Mouse (Mus musculus) bone marrow macrophage, adult 2 months (primary cell): ENCODE data around the gene Kdm5a. TPM values are rescaled to one million over a fixed set of nuclear protein-coding genes. Genes with fewer than 3 reads are reported as not detected.

Source experiments
- H3K27ac ChIP-seq: 2 replicates; pipeline ENCODE4 v1.5.1; 2012; ENCODE audit warnings: low read depth, low read length; ENCODE audit not compliant: insufficient read depth
- H3K4me1 ChIP-seq: 2 replicates; pipeline ENCODE4 v1.6.1; 2012; ENCODE audit warnings: low read length; ENCODE audit not compliant: control insufficient read depth, insufficient read depth
- H3K4me3 ChIP-seq: 2 replicates; pipeline ENCODE4 v1.5.1; 2012; ENCODE audit warnings: mild to moderate bottlenecking, low read length, moderate library complexity; ENCODE audit not compliant: insufficient read depth
- CTCF ChIP-seq: IDR thresholded peaks from 2 replicates; pipeline ENCODE4 v1.5.1; 2012; ENCODE audit warnings: low read depth, mild to moderate bottlenecking, low read length, moderate library complexity
- POLR2A ChIP-seq: IDR thresholded peaks from 2 replicates; pipeline ENCODE4 v1.6.1; 2012; ENCODE audit warnings: mild to moderate bottlenecking, low read depth, low read length, borderline replicate concordance
- polyA plus RNA-seq: library from polyadenylated mRNA; stranded (reverse); fragments of >200 nt; gene quantifications from 2 replicates; pipeline ENCODE4 v1.2.4, GENCODE M21; 2012; ENCODE audit not compliant: missing spikeins, insufficient read depth, insufficient read length

Kdm5a gene
- polyA plus RNA-seq, 1 experiment = 47.6 TPM

- Histone ChIP-seq H3K4me3 (no peak overlapping the region), H3K27ac (no peak overlapping the region), H3K4me1 (peaks cover 53% of the 10 kb centered on the region)
- TF ChIP-seq POLR2A (no peak), CTCF (no peak)
Measured at GRCm38 (mm10) chr6:120482021-120482420, 118.1 kb downstream of the Kdm5a start.

- H3K4me1 ChIP-seq = peaks cover 47% of the 10 kb centered on the region
- no peak overlapping the region for H3K4me3 ChIP-seq
- TF ChIP-seq CTCF = no peak
- TF ChIP-seq POLR2A = no peak
- no peak overlapping the region for H3K27ac ChIP-seq
Measured at GRCm38 (mm10) chr6:120482756-120483155, 118.8 kb downstream of the Kdm5a start.

GRCm38 (mm10) chr6:120483211-120483626, 119.3 kb downstream of the Kdm5a start:
- H3K27ac ChIP-seq = no peak overlapping the region
- H3K4me1 ChIP-seq = peaks cover 43% of the 10 kb centered on the region
- no peak overlapping the region for H3K4me3 ChIP-seq

GRCm38 (mm10) chr6:120485038-120485437, 121.1 kb downstream of the Kdm5a start:
- no peak overlapping the region for H3K4me3 ChIP-seq
- no peak overlapping the region for H3K27ac ChIP-seq
- peaks cover 44% of the 10 kb centered on the region for H3K4me1 ChIP-seq
- TF ChIP-seq CTCF (no peak), POLR2A (no peak)

More at GRCm38 (mm10) chr6:120483211-120483626, 119.3 kb downstream of the Kdm5a start:
- no peak for TF ChIP-seq POLR2A
- TF ChIP-seq CTCF = peak; percentile 46; the same call in 1 of the 2 replicates

GRCm38 (mm10) chr6:120486051-120486510, 122.2 kb downstream of the Kdm5a start:
- TF ChIP-seq CTCF (no peak), POLR2A (no peak)
- H3K4me3 ChIP-seq = no peak overlapping the region
- H3K27ac ChIP-seq = no peak overlapping the region
- peaks cover 34% of the 10 kb centered on the region for H3K4me1 ChIP-seq

- Histone ChIP-seq H3K4me1 (peaks cover 23% of the 10 kb centered on the region), H3K4me3 (no peak overlapping the region), H3K27ac (no peak overlapping the region)
- TF ChIP-seq CTCF (no peak), POLR2A (no peak)
Measured at GRCm38 (mm10) chr6:120488647-120489046, 124.7 kb downstream of the Kdm5a start.

GRCm38 (mm10) chr6:120489461-120489860, 125.5 kb downstream of the Kdm5a start:
- H3K4me3 ChIP-seq = no peak overlapping the region
- H3K27ac ChIP-seq = no peak overlapping the region
- H3K4me1 ChIP-seq = peaks cover 19% of the 10 kb centered on the region
- TF ChIP-seq POLR2A (no peak), CTCF (no peak)

GRCm38 (mm10) chr6:120491064-120491463, 127.1 kb downstream of the Kdm5a start:
- H3K4me1 ChIP-seq = peaks cover 17% of the 10 kb centered on the region

GRCm38 (mm10) chr6:120491862-120492498, 128.1 kb downstream of the Kdm5a start:
- H3K4me3 ChIP-seq = no peak overlapping the region
- H3K27ac ChIP-seq = no peak overlapping the region
- peaks cover 17% of the 10 kb centered on the region for H3K4me1 ChIP-seq
- TF ChIP-seq POLR2A (no peak), CTCF (no peak)

More at GRCm38 (mm10) chr6:120491064-120491463, 127.1 kb downstream of the Kdm5a start:
- no peak overlapping the region for H3K4me3 ChIP-seq
- H3K27ac ChIP-seq = no peak overlapping the region
- no peak for TF ChIP-seq CTCF

GRCm38 (mm10) chr6:120492499-120493373, 128.8 kb downstream of the Kdm5a start:
- peak overlapping the region; percentile 46 for H3K4me3 ChIP-seq
- H3K4me1 ChIP-seq = peaks cover 17% of the 10 kb centered on the region
- H3K27ac ChIP-seq = no peak overlapping the region
- TF ChIP-seq CTCF (no peak), POLR2A (no peak)
